Mouse (Mus musculus): ENCODE measurements around the gene Iqgap2. TPM values are rescaled to one million over a fixed set of nuclear protein-coding genes. Genes with fewer than 3 reads are reported as not detected.

Gene Iqgap2
- total and polyA plus RNA-seq, 2 experiments from 2014 or later: 0.83 to 1.3 TPM

- H3K4me3 ChIP-seq (ENCODE audit: low read depth, low read length): no peak overlapping the region
- no peaks in the 10 kb centered on the region for H3K36me3 ChIP-seq (replicated peaks; ENCODE audit: control insufficient read depth, insufficient read depth, low read length)
- H3K9me3 ChIP-seq (replicated peaks; ENCODE audit: control insufficient read depth, low read length): no peaks in the 10 kb centered on the region
- no peak overlapping the region for H3K27ac ChIP-seq (ENCODE audit: low read depth)
- 38% methylated on average over 5 of the region's 5 CpGs for WGBS
- TF ChIP-seq CTCF (IDR thresholded peaks at IDR 0.05; ENCODE audit: low read depth) (no peak), EP300 (IDR thresholded peaks at IDR 0.05; ENCODE audit: low read depth) (no peak)
- ATAC-seq (ENCODE audit: insufficient read depth, low read depth) (no peak), DNase-seq (ENCODE audit: low spot score) (no peak)
- H3K9ac ChIP-seq (replicated peaks; ENCODE audit: low read depth, low read length): no peak overlapping the region
- no peaks in the 10 kb centered on the region for H3K4me1 ChIP-seq (ENCODE audit: control insufficient read depth, insufficient read depth)
- H3K27me3 ChIP-seq (ENCODE audit: control insufficient read depth, insufficient read depth, low read length): no peaks in the 10 kb centered on the region
- no peak overlapping the region for H3K4me2 ChIP-seq (ENCODE audit: low read depth, low read length)
Observed at GRCm38 (mm10) chr13:95685736-95686135, 206.0 kb downstream of the Iqgap2 start.

GRCm38 (mm10) chr13:95684656-95685244 is 207.0 kb downstream of the Iqgap2 start:
- H3K4me2 ChIP-seq (ENCODE audit: low read depth, low read length): no peak overlapping the region
- no peak for DNase-seq (ENCODE audit: low spot score)
- H3K27ac ChIP-seq (ENCODE audit: low read depth): no peak overlapping the region
- 87% methylated on average over 9 of the region's 9 CpGs for WGBS
- no peak overlapping the region for H3K4me3 ChIP-seq (ENCODE audit: low read depth, low read length)
- no peaks in the 10 kb centered on the region for H3K27me3 ChIP-seq (ENCODE audit: control insufficient read depth, insufficient read depth, low read length)
- no peaks in the 10 kb centered on the region for H3K9me3 ChIP-seq (replicated peaks; ENCODE audit: control insufficient read depth, low read length)
- H3K36me3 ChIP-seq (replicated peaks; ENCODE audit: control insufficient read depth, insufficient read depth, low read length): no peaks in the 10 kb centered on the region
- TF ChIP-seq CTCF (IDR thresholded peaks at IDR 0.05; ENCODE audit: low read depth) (no peak), EP300 (IDR thresholded peaks at IDR 0.05; ENCODE audit: low read depth) (no peak)
- no peak overlapping the region for H3K9ac ChIP-seq (replicated peaks; ENCODE audit: low read depth, low read length)
- ATAC-seq (ENCODE audit: insufficient read depth, low read depth): no peak
- no peaks in the 10 kb centered on the region for H3K4me1 ChIP-seq (ENCODE audit: control insufficient read depth, insufficient read depth)

- 49% methylated on average over 4 of the region's 4 CpGs for WGBS
- H3K4me2 ChIP-seq (ENCODE audit: low read depth, low read length): no peak overlapping the region
- no peaks in the 10 kb centered on the region for H3K4me1 ChIP-seq (ENCODE audit: control insufficient read depth, insufficient read depth)
- TF ChIP-seq CTCF (IDR thresholded peaks at IDR 0.05; ENCODE audit: low read depth) (no peak), EP300 (IDR thresholded peaks at IDR 0.05; ENCODE audit: low read depth) (no peak)
- H3K27me3 ChIP-seq (ENCODE audit: control insufficient read depth, insufficient read depth, low read length): no peaks in the 10 kb centered on the region
- H3K4me3 ChIP-seq (ENCODE audit: low read depth, low read length): no peak overlapping the region
- H3K36me3 ChIP-seq (replicated peaks; ENCODE audit: control insufficient read depth, insufficient read depth, low read length): no peaks in the 10 kb centered on the region
- ATAC-seq (ENCODE audit: insufficient read depth, low read depth): no peak
- H3K27ac ChIP-seq (ENCODE audit: low read depth): no peak overlapping the region
- no peaks in the 10 kb centered on the region for H3K9me3 ChIP-seq (replicated peaks; ENCODE audit: control insufficient read depth, low read length)
- H3K9ac ChIP-seq (replicated peaks; ENCODE audit: low read depth, low read length): no peak overlapping the region
- no peak for DNase-seq (ENCODE audit: low spot score)
Observed at GRCm38 (mm10) chr13:95679491-95679941, 212.2 kb downstream of the Iqgap2 start.

GRCm38 (mm10) chr13:95679078-95679477 is 212.6 kb downstream of the Iqgap2 start:
- ATAC-seq (ENCODE audit: insufficient read depth, low read depth) (no peak), DNase-seq (ENCODE audit: low spot score) (no peak)
- Histone ChIP-seq H3K9me3 (replicated peaks; ENCODE audit: control insufficient read depth, low read length) (no peaks in the 10 kb centered on the region), H3K4me1 (ENCODE audit: control insufficient read depth, insufficient read depth) (no peaks in the 10 kb centered on the region), H3K9ac (replicated peaks; ENCODE audit: low read depth, low read length) (no peak overlapping the region), H3K36me3 (replicated peaks; ENCODE audit: control insufficient read depth, insufficient read depth, low read length) (no peaks in the 10 kb centered on the region), H3K4me2 (ENCODE audit: low read depth, low read length) (no peak overlapping the region), H3K27ac (ENCODE audit: low read depth) (no peak overlapping the region), H3K4me3 (ENCODE audit: low read depth, low read length) (no peak overlapping the region), H3K27me3 (ENCODE audit: control insufficient read depth, insufficient read depth, low read length) (no peaks in the 10 kb centered on the region)
- TF ChIP-seq EP300 (IDR thresholded peaks at IDR 0.05; ENCODE audit: low read depth) (no peak), CTCF (IDR thresholded peaks at IDR 0.05; ENCODE audit: low read depth) (no peak)
- 60% methylated on average over 5 of the region's 5 CpGs for WGBS

- 58% methylated on average over 7 of the region's 7 CpGs for WGBS
- no peak overlapping the region for H3K4me3 ChIP-seq (ENCODE audit: low read depth, low read length)
- no peak for TF ChIP-seq CTCF (IDR thresholded peaks at IDR 0.05; ENCODE audit: low read depth)
- no peak for TF ChIP-seq EP300 (IDR thresholded peaks at IDR 0.05; ENCODE audit: low read depth)
Observed at GRCm38 (mm10) chr13:95672372-95672771, 219.3 kb downstream of the Iqgap2 start.

More at GRCm38 (mm10) chr13:95672372-95672771, 219.3 kb downstream of the Iqgap2 start:
- Histone ChIP-seq H3K27ac (ENCODE audit: low read depth) (no peak overlapping the region), H3K27me3 (ENCODE audit: control insufficient read depth, insufficient read depth, low read length) (no peaks in the 10 kb centered on the region), H3K36me3 (replicated peaks; ENCODE audit: control insufficient read depth, insufficient read depth, low read length) (no peaks in the 10 kb centered on the region), H3K9me3 (replicated peaks; ENCODE audit: control insufficient read depth, low read length) (no peaks in the 10 kb centered on the region), H3K9ac (replicated peaks; ENCODE audit: low read depth, low read length) (no peak overlapping the region), H3K4me2 (ENCODE audit: low read depth, low read length) (no peak overlapping the region), H3K4me1 (ENCODE audit: control insufficient read depth, insufficient read depth) (no peaks in the 10 kb centered on the region; the same call in 1 of the 2 replicates)
- ATAC-seq (ENCODE audit: insufficient read depth, low read depth) (no peak), DNase-seq (ENCODE audit: low spot score) (no peak)

Measured in heart, postnatal 0 days (tissue).